Mouse (Mus musculus): ENCODE data around the gene Rab17.

Gene Rab17

DNA sequence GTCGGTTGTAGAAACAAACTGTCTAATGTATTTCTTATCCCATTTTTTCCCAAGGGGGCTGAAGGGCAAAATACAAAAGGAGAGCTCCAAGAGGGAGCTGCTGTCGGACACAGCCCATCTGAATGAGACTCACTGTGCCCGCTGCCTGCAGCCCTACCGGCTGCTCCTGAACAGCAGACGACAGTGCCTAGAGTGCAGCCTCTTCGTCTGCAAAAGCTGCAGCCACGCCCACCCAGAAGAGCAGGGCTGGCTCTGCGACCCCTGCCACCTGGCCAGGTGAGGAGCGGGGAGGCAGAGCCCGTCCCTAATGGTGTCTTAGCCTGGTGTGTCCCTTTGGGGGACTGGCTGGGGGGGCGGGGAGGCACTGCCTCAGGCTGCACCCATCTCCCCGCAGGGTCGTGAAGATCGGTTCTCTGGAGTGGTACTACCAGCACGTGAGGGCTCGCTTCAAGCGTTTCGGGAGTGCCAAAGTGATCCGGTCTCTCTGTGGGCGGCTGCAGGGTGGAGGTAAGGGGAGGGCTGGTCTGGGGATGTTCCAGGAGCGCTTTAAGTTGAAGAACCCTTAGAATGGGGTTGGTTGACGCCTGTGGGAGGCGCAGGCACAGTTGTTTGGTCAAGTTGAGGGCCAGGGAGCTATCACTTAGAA lies 41.4 kb downstream of the Rab17 start:
- DNase-seq = no peak

DNA sequence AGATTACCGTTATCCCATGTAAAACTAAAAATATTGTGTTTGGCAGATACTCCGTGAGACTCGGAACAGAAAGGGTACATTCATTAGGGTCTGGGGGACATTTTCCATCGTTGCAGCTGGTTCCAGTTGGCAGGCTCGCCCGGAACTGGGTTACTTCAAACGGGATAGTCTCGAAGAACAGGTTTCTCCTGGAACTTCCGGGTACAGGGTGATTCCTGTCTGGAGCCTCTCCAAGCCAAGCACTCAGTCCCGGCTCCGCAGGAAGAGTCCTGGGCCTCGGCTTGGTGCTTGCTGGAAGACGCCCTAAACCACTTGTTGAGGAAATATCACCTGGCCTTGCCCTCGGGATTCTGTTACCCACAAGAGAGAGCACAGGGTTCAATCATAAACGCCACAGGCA lies 42.2 kb downstream of the Rab17 start:
- no peak for DNase-seq

DNA sequence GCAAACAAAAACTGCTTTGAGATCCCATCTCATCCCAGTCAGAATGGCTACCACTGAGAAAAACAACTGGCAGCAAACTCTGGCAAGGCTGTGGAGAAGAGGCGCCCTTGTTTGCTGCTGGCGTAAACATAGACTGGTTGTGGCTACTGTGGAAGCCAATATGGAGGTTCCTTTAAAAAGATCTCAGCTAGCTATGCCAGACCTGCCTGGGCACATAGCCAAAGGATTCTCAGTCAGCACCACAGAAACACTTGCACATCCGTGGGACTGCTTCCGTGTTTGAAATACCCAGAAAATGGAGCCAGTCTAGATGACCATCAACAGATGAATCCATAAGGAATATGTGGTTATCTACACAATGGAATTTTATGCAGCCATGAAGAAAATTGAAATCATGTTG lies 43.4 kb downstream of the Rab17 start:
- no peak for DNase-seq

DNA sequence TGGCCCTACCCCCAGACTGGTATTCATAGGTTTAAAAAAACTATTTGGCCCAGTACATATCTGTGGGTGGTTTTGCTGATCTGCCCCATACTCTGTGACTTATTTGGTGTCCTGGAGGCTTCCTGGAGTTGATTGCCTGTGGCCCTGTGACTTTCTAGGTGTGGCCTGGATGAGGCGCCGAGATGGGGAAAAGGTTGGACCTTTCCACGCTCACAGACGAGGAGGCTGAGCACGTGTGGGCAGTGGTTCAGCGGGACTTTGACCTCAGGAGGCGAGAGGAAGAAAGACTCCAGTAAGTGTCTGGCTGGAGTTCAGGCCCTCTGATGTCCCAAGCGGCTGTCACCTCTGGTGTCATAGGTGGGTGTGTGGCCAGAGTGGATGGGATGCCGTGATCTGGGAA lies 47.8 kb downstream of the Rab17 start:
- DNase-seq = no peak

DNA sequence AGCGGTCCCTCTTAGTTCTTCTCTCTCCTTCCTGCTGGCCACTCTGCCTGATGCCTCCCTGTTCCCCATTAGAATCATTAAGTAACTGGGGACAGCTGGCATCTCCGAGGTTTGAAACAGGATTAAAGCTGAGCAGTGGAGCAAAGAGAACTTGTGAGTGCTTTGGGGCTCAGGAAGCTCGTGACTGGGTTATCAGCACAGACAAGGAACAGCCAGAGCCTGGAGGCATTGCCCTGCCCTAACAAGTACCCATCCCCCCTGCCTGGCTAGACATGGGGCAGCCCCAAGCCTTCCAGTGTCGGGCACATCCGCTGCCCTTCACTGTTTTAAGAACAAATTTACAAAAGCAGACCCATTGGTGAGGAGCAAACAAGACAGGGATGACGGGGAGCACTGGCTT lies 52.0 kb downstream of the Rab17 start:
- DNase-seq = no peak

DNA sequence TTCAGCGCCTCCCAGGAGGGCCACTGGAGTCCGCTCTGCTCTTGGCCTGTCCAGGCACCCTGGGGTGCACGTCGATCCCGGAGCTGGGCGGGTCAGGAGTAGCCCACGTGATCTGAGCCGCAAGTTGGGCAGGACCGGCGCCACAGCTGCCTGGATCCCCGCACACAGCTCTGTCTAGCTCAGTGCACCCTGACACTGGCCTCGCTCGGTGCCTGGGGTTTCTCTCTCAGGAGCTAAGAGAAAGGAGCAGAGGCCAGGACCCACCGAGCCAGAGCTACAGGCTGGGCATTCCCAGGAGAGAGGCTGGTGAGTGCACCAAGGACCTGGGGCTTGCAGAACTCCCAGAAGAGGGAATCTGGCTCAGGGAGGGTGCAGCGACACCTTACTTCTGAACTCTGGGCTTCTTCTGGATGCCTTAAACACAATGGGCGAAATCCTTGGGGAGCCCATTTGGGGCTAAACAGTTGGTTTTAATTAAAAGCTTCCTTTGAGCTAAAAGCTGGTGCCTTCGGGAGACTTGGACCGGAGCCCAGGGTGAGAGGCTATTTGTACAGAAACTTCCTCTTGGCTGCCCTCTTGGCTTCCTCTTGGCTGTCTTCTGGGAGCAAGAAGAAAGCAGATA lies 54.4 kb downstream of the Rab17 start, which contains the start of gene Mlph:
Gene Mlph (plus strand): TSS at position 138 of the 622 bp plus-strand sequence.
- DNase-seq = no peak

DNA sequence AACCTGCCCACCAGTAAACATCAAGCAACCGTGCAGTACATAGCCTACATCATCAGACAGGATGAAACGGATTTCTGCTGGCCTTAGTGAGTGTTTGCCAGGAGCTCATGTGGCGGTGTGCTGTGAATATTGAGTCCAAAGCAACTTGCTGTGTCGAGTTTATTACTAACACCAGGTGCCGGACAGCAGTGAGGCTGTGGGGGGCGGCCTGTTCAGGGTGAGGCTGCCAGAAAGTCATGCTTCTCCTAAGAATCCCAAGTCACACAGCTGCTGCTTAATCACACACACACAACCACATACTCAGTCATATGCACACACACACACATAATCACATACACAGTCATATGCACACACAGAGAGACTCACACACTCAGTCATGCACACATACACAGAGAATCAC lies 56.2 kb downstream of the Rab17 start:
- DNase-seq = no peak

DNA sequence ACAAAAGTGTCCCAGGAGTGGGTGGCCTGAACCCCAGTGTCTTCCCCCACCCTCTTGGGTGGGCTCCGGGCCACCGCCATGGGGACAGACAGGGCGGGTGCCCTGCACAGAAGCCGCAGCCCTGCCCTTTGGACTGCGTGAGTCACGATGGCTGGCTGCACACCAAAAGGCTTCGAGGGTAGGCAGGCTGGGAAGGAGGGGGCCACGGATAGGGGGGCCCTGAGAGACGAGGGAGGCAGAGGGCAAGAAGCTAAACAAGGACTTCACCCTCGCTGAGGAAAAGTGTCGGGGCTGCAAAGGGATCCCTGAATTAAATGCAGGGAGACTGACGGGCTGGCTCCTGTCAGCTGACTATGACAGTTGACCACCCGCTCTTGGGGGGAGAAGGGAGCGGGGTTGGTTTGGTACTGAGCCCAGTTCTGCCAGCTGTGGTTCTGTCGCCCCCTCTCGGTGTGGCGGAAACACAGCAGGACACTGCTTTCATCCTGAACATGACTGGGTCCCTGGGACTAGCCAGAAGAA lies 59.8 kb downstream of the Rab17 start:
- no peak for DNase-seq

DNA sequence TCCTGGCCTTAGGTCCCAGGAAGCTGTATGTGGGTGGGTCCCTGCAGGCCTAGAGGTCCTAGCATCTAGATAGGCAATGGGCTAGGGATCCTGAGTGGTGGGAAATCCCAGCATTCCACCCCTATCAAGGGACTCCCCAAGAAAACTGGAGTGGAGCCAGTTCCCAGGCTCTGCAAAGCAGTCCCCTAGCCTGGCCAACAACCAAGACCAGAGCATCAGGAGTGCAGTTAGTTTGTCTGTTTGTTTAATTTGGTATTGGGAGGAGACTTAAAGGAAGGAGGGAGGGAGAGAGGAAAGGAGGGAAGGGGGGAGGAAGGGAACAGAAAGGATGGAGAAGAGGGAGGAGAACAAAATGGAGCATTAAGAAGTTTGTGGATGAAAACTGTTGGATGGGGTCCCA lies 60.3 kb downstream of the Rab17 start:
- DNase-seq = no peak
